Mouse (Mus musculus): Measurements from ENCODE around the gene Cpped1. TPM values are rescaled to one million over a fixed set of nuclear protein-coding genes. Genes with fewer than 3 reads are reported as not detected.

Gene Cpped1
- polyA plus RNA-seq, 1 experiment from 2014 or later, result 35.6 TPM

- Histone ChIP-seq H3K4me2 (ENCODE audit: low read length) (no peak overlapping the region), H3K36me3 (ENCODE audit: control insufficient read depth, insufficient read depth, low read length) (peaks cover 5% of the 10 kb centered on the region; the same call in 1 of the 2 replicates), H3K4me1 (replicated peaks; ENCODE audit: control insufficient read depth, insufficient read depth, low read length) (no peaks in the 10 kb centered on the region), H3K27ac (ENCODE audit: low read depth) (no peak overlapping the region), H3K4me3 (ENCODE audit: low read depth, low read length) (no peak overlapping the region), H3K27me3 (replicated peaks; ENCODE audit: control insufficient read depth, insufficient read depth, low read length) (no peaks in the 10 kb centered on the region), H3K9me3 (ENCODE audit: control insufficient read depth, low read length) (no peaks in the 10 kb centered on the region), H3K9ac (ENCODE audit: low read length) (no peak overlapping the region)
- WGBS, result 82% methylated on average over 3 of the region's 3 CpGs
- ATAC-seq (replicated peaks; ENCODE audit: low FRiP score, low TSS enrichment, low read depth) (no peak), DNase-seq (ENCODE audit: low spot score) (no peak)
Measured at GRCm38 (mm10) chr16:11873292-11873691, 36.0 kb downstream of the Cpped1 start.

- WGBS, result 80% methylated on average over 3 of the region's 3 CpGs
- no peaks in the 10 kb centered on the region for H3K27me3 ChIP-seq (replicated peaks; ENCODE audit: control insufficient read depth, insufficient read depth, low read length)
- no peak overlapping the region for H3K27ac ChIP-seq (ENCODE audit: low read depth)
- no peaks in the 10 kb centered on the region for H3K4me1 ChIP-seq (replicated peaks; ENCODE audit: control insufficient read depth, insufficient read depth, low read length)
- no peak for ATAC-seq (replicated peaks; ENCODE audit: low FRiP score, low TSS enrichment, low read depth)
- no peak overlapping the region for H3K4me2 ChIP-seq (ENCODE audit: low read length)
- H3K4me3 ChIP-seq (ENCODE audit: low read depth, low read length), result no peak overlapping the region
- no peak for DNase-seq (ENCODE audit: low spot score)
- no peaks in the 10 kb centered on the region for H3K9me3 ChIP-seq (ENCODE audit: control insufficient read depth, low read length)
- no peak overlapping the region for H3K9ac ChIP-seq (ENCODE audit: low read length)
- peaks cover 12% of the 10 kb centered on the region; the same call in 1 of the 2 replicates for H3K36me3 ChIP-seq (ENCODE audit: control insufficient read depth, insufficient read depth, low read length)
Measured at GRCm38 (mm10) chr16:11868486-11868885, 40.8 kb downstream of the Cpped1 start.

GRCm38 (mm10) chr16:11852716-11853605 is 56.3 kb downstream of the Cpped1 start:
- Histone ChIP-seq H3K27ac (ENCODE audit: low read depth) (no peak overlapping the region), H3K4me1 (replicated peaks; ENCODE audit: control insufficient read depth, insufficient read depth, low read length) (no peaks in the 10 kb centered on the region; the same call in 1 of the 2 replicates), H3K4me2 (ENCODE audit: low read length) (no peak overlapping the region), H3K36me3 (ENCODE audit: control insufficient read depth, insufficient read depth, low read length) (no peaks in the 10 kb centered on the region), H3K4me3 (ENCODE audit: low read depth, low read length) (no peak overlapping the region), H3K9ac (ENCODE audit: low read length) (no peak overlapping the region), H3K27me3 (replicated peaks; ENCODE audit: control insufficient read depth, insufficient read depth, low read length) (no peaks in the 10 kb centered on the region), H3K9me3 (ENCODE audit: control insufficient read depth, low read length) (no peaks in the 10 kb centered on the region)
- DNase-seq (ENCODE audit: low spot score) (no peak), ATAC-seq (replicated peaks; ENCODE audit: low FRiP score, low TSS enrichment, low read depth) (no peak)
- 82% methylated on average over 8 of the region's 8 CpGs for WGBS

- no peaks in the 10 kb centered on the region for H3K36me3 ChIP-seq (ENCODE audit: control insufficient read depth, insufficient read depth, low read length)
- H3K27me3 ChIP-seq (replicated peaks; ENCODE audit: control insufficient read depth, insufficient read depth, low read length), result no peaks in the 10 kb centered on the region
- H3K4me1 ChIP-seq (replicated peaks; ENCODE audit: control insufficient read depth, insufficient read depth, low read length), result no peaks in the 10 kb centered on the region; the same call in 1 of the 2 replicates
- H3K4me2 ChIP-seq (ENCODE audit: low read length), result no peak overlapping the region
- H3K9ac ChIP-seq (ENCODE audit: low read length), result no peak overlapping the region
- no peak for DNase-seq (ENCODE audit: low spot score)
- 0 out of 2 replicates have a peak, but pooled peaks have one; percentile 60 for ATAC-seq (replicated peaks; ENCODE audit: low FRiP score, low TSS enrichment, low read depth)
- H3K4me3 ChIP-seq (ENCODE audit: low read depth, low read length), result no peak overlapping the region
- H3K27ac ChIP-seq (ENCODE audit: low read depth), result no peak overlapping the region
- no peaks in the 10 kb centered on the region for H3K9me3 ChIP-seq (ENCODE audit: control insufficient read depth, low read length)
- 67% methylated on average over 5 of the region's 5 CpGs for WGBS
Measured at GRCm38 (mm10) chr16:11848990-11849658, 60.1 kb downstream of the Cpped1 start.

- Histone ChIP-seq H3K36me3 (ENCODE audit: control insufficient read depth, insufficient read depth, low read length) (no peaks in the 10 kb centered on the region), H3K9me3 (ENCODE audit: control insufficient read depth, low read length) (no peaks in the 10 kb centered on the region), H3K27me3 (replicated peaks; ENCODE audit: control insufficient read depth, insufficient read depth, low read length) (no peaks in the 10 kb centered on the region), H3K4me2 (ENCODE audit: low read length) (no peak overlapping the region), H3K4me1 (replicated peaks; ENCODE audit: control insufficient read depth, insufficient read depth, low read length) (no peaks in the 10 kb centered on the region; the same call in 1 of the 2 replicates), H3K4me3 (ENCODE audit: low read depth, low read length) (no peak overlapping the region), H3K9ac (ENCODE audit: low read length) (no peak overlapping the region), H3K27ac (ENCODE audit: low read depth) (no peak overlapping the region)
- ATAC-seq (replicated peaks; ENCODE audit: low FRiP score, low TSS enrichment, low read depth), result no peak
- WGBS, result 92% methylated on average over 5 of the region's 5 CpGs
- DNase-seq (ENCODE audit: low spot score), result no peak
Measured at GRCm38 (mm10) chr16:11845309-11845708, 63.9 kb downstream of the Cpped1 start.

GRCm38 (mm10) chr16:11843441-11843840 is 65.8 kb downstream of the Cpped1 start:
- Histone ChIP-seq H3K4me2 (ENCODE audit: low read length) (no peak overlapping the region), H3K4me3 (ENCODE audit: low read depth, low read length) (no peak overlapping the region), H3K27ac (ENCODE audit: low read depth) (no peak overlapping the region), H3K4me1 (replicated peaks; ENCODE audit: control insufficient read depth, insufficient read depth, low read length) (no peaks in the 10 kb centered on the region), H3K27me3 (replicated peaks; ENCODE audit: control insufficient read depth, insufficient read depth, low read length) (no peaks in the 10 kb centered on the region), H3K9me3 (ENCODE audit: control insufficient read depth, low read length) (no peaks in the 10 kb centered on the region), H3K36me3 (ENCODE audit: control insufficient read depth, insufficient read depth, low read length) (no peaks in the 10 kb centered on the region), H3K9ac (ENCODE audit: low read length) (no peak overlapping the region)
- ATAC-seq (replicated peaks; ENCODE audit: low FRiP score, low TSS enrichment, low read depth), result no peak
- no peak for DNase-seq (ENCODE audit: low spot score)
- WGBS, result 94% methylated on average over 2 of the region's 2 CpGs

- H3K27ac ChIP-seq (ENCODE audit: low read depth), result no peak overlapping the region
- no peak for ATAC-seq (replicated peaks; ENCODE audit: low FRiP score, low TSS enrichment, low read depth)
- H3K4me1 ChIP-seq (replicated peaks; ENCODE audit: control insufficient read depth, insufficient read depth, low read length), result no peaks in the 10 kb centered on the region
- WGBS, result 42% methylated on average over 1 of the region's 1 CpGs
- no peaks in the 10 kb centered on the region for H3K9me3 ChIP-seq (ENCODE audit: control insufficient read depth, low read length)
- no peak overlapping the region for H3K4me2 ChIP-seq (ENCODE audit: low read length)
- no peaks in the 10 kb centered on the region for H3K27me3 ChIP-seq (replicated peaks; ENCODE audit: control insufficient read depth, insufficient read depth, low read length)
- no peak for DNase-seq (ENCODE audit: low spot score)
- no peak overlapping the region for H3K4me3 ChIP-seq (ENCODE audit: low read depth, low read length)
- H3K36me3 ChIP-seq (ENCODE audit: control insufficient read depth, insufficient read depth, low read length), result no peaks in the 10 kb centered on the region
- H3K9ac ChIP-seq (ENCODE audit: low read length), result no peak overlapping the region
Measured at GRCm38 (mm10) chr16:11833474-11833873, 75.8 kb downstream of the Cpped1 start.

- Histone ChIP-seq H3K9me3 (ENCODE audit: control insufficient read depth, low read length) (no peaks in the 10 kb centered on the region), H3K27me3 (replicated peaks; ENCODE audit: control insufficient read depth, insufficient read depth, low read length) (no peaks in the 10 kb centered on the region), H3K9ac (ENCODE audit: low read length) (no peak overlapping the region), H3K27ac (ENCODE audit: low read depth) (no peak overlapping the region), H3K4me2 (ENCODE audit: low read length) (no peak overlapping the region), H3K4me1 (replicated peaks; ENCODE audit: control insufficient read depth, insufficient read depth, low read length) (peaks cover 5% of the 10 kb centered on the region; the same call in 1 of the 2 replicates), H3K4me3 (ENCODE audit: low read depth, low read length) (no peak overlapping the region), H3K36me3 (ENCODE audit: control insufficient read depth, insufficient read depth, low read length) (no peaks in the 10 kb centered on the region)
- DNase-seq (ENCODE audit: low spot score), result no peak
- ATAC-seq (replicated peaks; ENCODE audit: low FRiP score, low TSS enrichment, low read depth), result no peak
- WGBS, result 89% methylated on average over 1 of the region's 1 CpGs
Measured at GRCm38 (mm10) chr16:11828816-11829215, 80.4 kb downstream of the Cpped1 start.

Measured in intestine, embryonic 14.5 days (tissue).